Mouse (Mus musculus) myocyte (in vitro differentiated cells): ENCODE measurements around the gene Samd8.
A peak's percentile ranks its signal among the peaks of the same experiment; 100 is the strongest.

Source experiments
- CEBPB ChIP-seq: IDR thresholded peaks from 2 replicates; pipeline ENCODE4 v1.6.1; 2011; ENCODE audit warnings: mild to moderate bottlenecking, moderate library complexity; ENCODE audit not compliant: poor library complexity, insufficient read depth, severe bottlenecking
- MAX ChIP-seq: IDR thresholded peaks from one replicate; pipeline ENCODE4 v1.6.1; 2011; ENCODE audit warnings: low read depth, mild to moderate bottlenecking, control low read depth
- POLR2A ChIP-seq: IDR thresholded peaks from one replicate; pipeline ENCODE4 v1.6.1; 2011; ENCODE audit warnings: low read depth, mild to moderate bottlenecking, control low read depth, moderate library complexity; ENCODE audit not compliant: insufficient read length
- TCF12 ChIP-seq: IDR thresholded peaks from one replicate; pipeline ENCODE4 v1.6.1; 2011; ENCODE audit warnings: mild to moderate bottlenecking, control low read depth; ENCODE audit not compliant: poor library complexity, insufficient read depth, severe bottlenecking
- USF1 ChIP-seq: IDR thresholded peaks from one replicate; pipeline ENCODE4 v1.6.1; 2011; ENCODE audit warnings: low read depth, mild to moderate bottlenecking, control low read depth, moderate library complexity

GRCm38 (mm10) chr14:21750881-21751542 is 681 bp downstream of the Samd8 start, which contains the start of gene Dusp13:
- TF ChIP-seq CEBPB: no peak
- TF ChIP-seq POLR2A: peak; percentile 56
- no peak for TF ChIP-seq MAX
- no peak for TF ChIP-seq TCF12
- TF ChIP-seq USF1: no peak
